Mouse (Mus musculus) spleen, adult 2 months (tissue): ENCODE measurements at regions not wholly inside any gene's neighbourhood (a gene's known extent, or its start where the extent isn't known, plus 50 kb on each side); places are given as distances from the start of the nearest gene placed in this dataset.

Source experiments
- CTCF ChIP-seq: fragments of 200-500 bp; IDR thresholded peaks from 2 replicates; pipeline ENCODE4 v1.5.1; 2011; ENCODE audit warnings: mild to moderate bottlenecking, inconsistent platforms; ENCODE audit not compliant: insufficient read depth, insufficient read length, insufficient replicate concordance; ENCODE audit errors: extremely low read depth
- POLR2A ChIP-seq: fragments of 200-500 bp; IDR thresholded peaks from 2 replicates; pipeline ENCODE4 v1.6.1; 2011; ENCODE audit warnings: low read depth, low read length, inconsistent platforms

- no peak for TF ChIP-seq POLR2A
- TF ChIP-seq CTCF = no peak
Observed at GRCm38 (mm10) chr10:45852688-45853087, 275.1 kb downstream of the Hace1 start.
